ENCODE assay signal across 7 mouse cellular contexts in the genomic region with DNA sequence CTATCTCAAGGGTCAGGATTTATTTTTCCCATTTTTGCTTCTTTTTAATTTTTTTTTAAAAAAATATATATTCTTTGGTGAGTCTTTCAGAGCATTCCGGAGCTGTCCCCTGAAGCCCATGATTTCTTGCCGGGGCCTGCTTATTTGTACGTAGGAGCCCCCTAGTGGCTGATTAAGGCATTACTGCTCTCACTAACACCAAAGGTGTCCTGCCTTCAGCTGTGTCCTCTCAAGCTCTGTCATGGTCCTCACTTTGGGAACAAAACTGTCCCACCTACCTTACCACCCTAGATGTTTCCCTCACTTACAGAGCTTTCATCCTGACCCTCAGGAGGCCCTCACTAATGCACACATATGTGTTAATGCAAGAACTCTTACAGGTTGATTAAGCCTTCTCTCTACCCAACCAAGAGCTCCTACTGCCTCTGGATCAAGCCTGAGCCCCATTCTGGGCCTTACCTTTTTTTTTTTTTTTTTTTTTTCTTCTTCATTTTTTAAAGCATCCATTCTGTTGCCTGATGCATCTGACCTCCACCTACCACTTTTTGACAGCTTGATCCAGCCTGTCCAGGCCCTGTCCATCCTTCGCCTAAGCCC. TPM values are rescaled to one million over a fixed set of nuclear protein-coding genes. Genes with fewer than 3 reads are reported as not detected.
DNase-seq lines count a peak whose midpoint lies in the region; ATAC-seq lines count a peak whose summit lies in the region.

No protein-coding gene starts in this region.

- H3K27ac ChIP-seq in intestine, embryonic 15.5 days: no peak overlapping the region
- H3K27ac ChIP-seq in midbrain, embryonic 11.5 days (ENCODE audit: low read depth, low read length): no peak overlapping the region

- WGBS in intestine, embryonic 15.5 days: 26% methylated on average over 4 of the region's 4 CpGs
- 28% methylated on average over 4 of the region's 4 CpGs for WGBS in midbrain, embryonic 11.5 days

- intact Hi-C loops in gastrocnemius, postnatal 14 days (cut with DNase I; ENCODE audit: low total_unique reads): loop anchor here (5.0 to 10.0 kb wide), 3 partner anchors 81 to 156 kb away; partner anchors contain the start of genes Dennd4b and Gatad2b
- intact Hi-C loops in left cerebral cortex, postnatal 14 days (cut with DNase I): loop anchor here (5.0 kb wide), 3 partner anchors 81 to 151 kb away; partner anchors contain the start of genes Dennd4b and Gatad2b

- peaks cover 4% of the 10 kb centered on the region; the same call in 1 of the 2 replicates for H3K4me1 ChIP-seq in intestine, embryonic 15.5 days (replicated peaks)
- peaks cover 10% of the 10 kb centered on the region for H3K4me1 ChIP-seq in midbrain, embryonic 11.5 days (ENCODE audit: control insufficient read depth, insufficient read depth, low read length)

- H3K36me3 ChIP-seq in intestine, embryonic 15.5 days: no peaks in the 10 kb centered on the region
- no peaks in the 10 kb centered on the region for H3K36me3 ChIP-seq in midbrain, embryonic 11.5 days (ENCODE audit: control insufficient read depth, insufficient read depth, low read length)

- DNase-seq in adipocyte (ENCODE audit: low spot score): peak; percentile 89
- DNase-seq in gastrocnemius, postnatal 14 days: peak; percentile 77
- DNase-seq in left cerebral cortex, postnatal 14 days (ENCODE audit: low spot score in 2 of 2): peak; percentile 93
- peak; percentile 97 for DNase-seq in midbrain, embryonic 11.5 days (ENCODE audit: low spot score, missing footprints)
- DNase-seq in right cerebral cortex, postnatal 4 days: peak; percentile 85

- H3K4me3 ChIP-seq in intestine, embryonic 15.5 days (replicated peaks): no peak overlapping the region
- H3K4me3 ChIP-seq in midbrain, embryonic 11.5 days (ENCODE audit: low read depth, low read length): no peak overlapping the region

- H3K9ac ChIP-seq in intestine, embryonic 15.5 days: no peak overlapping the region
- H3K9ac ChIP-seq in midbrain, embryonic 11.5 days (ENCODE audit: low read length): no peak overlapping the region

- peak; percentile 86 for ATAC-seq in common myeloid progenitor, adult 5-6 weeks (replicated peaks; ENCODE audit: low read depth, poor library complexity, severe bottlenecking)
- ATAC-seq in intestine, embryonic 15.5 days: peak; percentile 70
- ATAC-seq in midbrain, embryonic 11.5 days (ENCODE audit: low FRiP score): peak; percentile 75; the same call in 1 of the 2 replicates

- H3K4me2 ChIP-seq in intestine, embryonic 15.5 days (replicated peaks): no peak overlapping the region
- no peak overlapping the region for H3K4me2 ChIP-seq in midbrain, embryonic 11.5 days

- H3K9me3 ChIP-seq in intestine, embryonic 15.5 days: no peaks in the 10 kb centered on the region
- no peaks in the 10 kb centered on the region for H3K9me3 ChIP-seq in midbrain, embryonic 11.5 days (ENCODE audit: control insufficient read depth, low read length)

- H3K27me3 ChIP-seq in intestine, embryonic 15.5 days (replicated peaks): no peaks in the 10 kb centered on the region
- H3K27me3 ChIP-seq in midbrain, embryonic 11.5 days (ENCODE audit: control insufficient read depth, insufficient read depth, low read length): no peaks in the 10 kb centered on the region

RNA-seq across cellular contexts. Expression of gene Slc27a3, which starts 16.2 kb away (rescaled TPM):
- 1.1 and 1.2 TPM in 2 replicates for total RNA-seq in common myeloid progenitor, adult 5-6 weeks (2017)
- 1 to 10 TPM; 1.9 to 2.3 TPM for total RNA-seq in gastrocnemius, postnatal 14 days (2021)
- polyA plus RNA-seq in intestine, embryonic 15.5 days (2015; fragmentation: Nextera tagmentation; extraction: Ambion mirVana): 10.6 and 12.4 TPM in 2 replicates
- 1 to 10 TPM; 5.1 to 6.2 TPM for total RNA-seq in left cerebral cortex, postnatal 14 days (2021)
- 9.3 and 10.0 TPM in 2 replicates for polyA plus RNA-seq in midbrain, embryonic 11.5 days (2014; fragmentation: Nextera tagmentation; extraction: Ambion mirVana)

RNA-seq across cellular contexts. Expression of gene Ints3, which starts 59.9 kb away (rescaled TPM):
- total RNA-seq in common myeloid progenitor, adult 5-6 weeks (2017): 19.2 and 21.7 TPM in 2 replicates
- total RNA-seq in gastrocnemius, postnatal 14 days (2021): 10 to 100 TPM; 15.7 to 17.7 TPM
- polyA plus RNA-seq in intestine, embryonic 15.5 days (2015; fragmentation: Nextera tagmentation; extraction: Ambion mirVana): 28.6 and 29.8 TPM in 2 replicates
- total RNA-seq in left cerebral cortex, postnatal 14 days (2021): 10 to 100 TPM; 61.4 to 65.3 TPM
- 34.4 and 34.7 TPM in 2 replicates for polyA plus RNA-seq in midbrain, embryonic 11.5 days (2014; fragmentation: Nextera tagmentation; extraction: Ambion mirVana)
